Mouse (Mus musculus) bone marrow, adult 2 months (tissue): ENCODE measurements around the gene Rps8.

Source experiments
- CTCF ChIP-seq: fragments of 200-500 bp; IDR thresholded peaks from 2 replicates; pipeline ENCODE4 v1.5.1; 2011; ENCODE audit warnings: low read length, control low read depth; ENCODE audit not compliant: control insufficient read depth, insufficient read depth
- POLR2A ChIP-seq: fragments of 200-500 bp; IDR thresholded peaks from 2 replicates; pipeline ENCODE4 v1.6.1; 2011; ENCODE audit warnings: low read depth, mild to moderate bottlenecking, control low read depth, low read length, borderline replicate concordance; ENCODE audit not compliant: control insufficient read depth

GRCm38 (mm10) chr4:117134601-117134995, 21.4 kb downstream of the Rps8 start:
- no peak for TF ChIP-seq CTCF
- no peak for TF ChIP-seq POLR2A
